Comparison of ENCODE assay signal across 23 mouse cellular contexts in genomic region chr3:79561784-79562715, GRCm38 (mm10). TPM values are rescaled to one million over a fixed set of nuclear protein-coding genes. Genes with fewer than 3 reads are reported as not detected.
A peak's percentile ranks its signal among the peaks of the same experiment; 100 is the strongest.
DNase-seq lines count a peak whose midpoint lies in the region; ATAC-seq and TF ChIP-seq lines count a peak whose summit lies in the region.
"Had no signal": no experiment of that assay in that cellular context is flagged by ENCODE, and none has a peak within 500 bp of the region (broad histone marks: within the 10 kb centered on the region; RNA-seq: fewer than 3 reads in every experiment).

No protein-coding gene starts in this region.

- H3K4me3 ChIP-seq in MEL (ENCODE audit: control insufficient read depth in 1 of 2, insufficient read depth in 1 of 2, low read depth in 2 of 2, low read length in 2 of 2): no peak overlapping the region
- H3K4me3 ChIP-seq in layer of hippocampus, adult 2 months: no peak overlapping the region
- no peak overlapping the region for H3K4me3 ChIP-seq in kidney, embryonic 16.5 days (ENCODE audit: low read length)
- H3K4me3 ChIP-seq: forebrain, embryonic 13.5 days; hindbrain, embryonic 10.5 days; kidney, embryonic 15.5 days; limb, embryonic 10.5 days; myocyte had no signal

- peak; percentile 59 for ATAC-seq in megakaryocyte progenitor cell, adult 5-6 weeks (replicated peaks; ENCODE audit: poor library complexity)
- ATAC-seq in kidney, embryonic 16.5 days (ENCODE audit: low FRiP score, low TSS enrichment): no peak
- ATAC-seq: forebrain, embryonic 13.5 days had no signal

- no peaks in the 10 kb centered on the region for H3K9me3 ChIP-seq in MEL (replicated peaks; ENCODE audit: insufficient read depth, low read length)
- no peaks in the 10 kb centered on the region for H3K9me3 ChIP-seq in kidney, embryonic 16.5 days (ENCODE audit: low read length)
- H3K9me3 ChIP-seq: forebrain, embryonic 13.5 days; hindbrain, embryonic 10.5 days; kidney, embryonic 15.5 days; limb, embryonic 10.5 days had no signal

- H3K36me3 ChIP-seq in MEL (ENCODE audit: control insufficient read depth in 1 of 2, insufficient read depth in 2 of 2, low read length in 2 of 2): peaks cover 0 to 14% of the 10 kb centered on the region in 2 experiments; a peak in 3 of 4 replicates
- no peaks in the 10 kb centered on the region for H3K36me3 ChIP-seq in kidney, embryonic 16.5 days (ENCODE audit: insufficient read depth, low read length)
- H3K36me3 ChIP-seq: hindbrain, embryonic 10.5 days; kidney, embryonic 15.5 days had no signal

- TF ChIP-seq RAD21 in MEL (IDR thresholded peaks at IDR 0.05; ENCODE audit: low read depth, low read length): no peak

- WGBS in kidney, embryonic 16.5 days: 83% methylated on average over 10 of the region's 10 CpGs

- TF ChIP-seq CTCF in MEL (IDR thresholded peaks at IDR 0.05 in 2 of 3, conservative IDR thresholded peaks at IDR 0.05 in 1 of 3; ENCODE audit: control insufficient read depth in 1 of 3, insufficient read depth in 1 of 3, low read depth in 2 of 3, low read length in 3 of 3, poor library complexity in 1 of 3, severe bottlenecking in 1 of 3): no peak
- no peak for TF ChIP-seq CTCF in layer of hippocampus, adult 2 months (conservative IDR thresholded peaks at IDR 0.05)

- H3K9ac ChIP-seq in MEL (ENCODE audit: control insufficient read depth, low read depth, low read length, poor library complexity, severe bottlenecking): no peak overlapping the region
- no peak overlapping the region for H3K9ac ChIP-seq in kidney, embryonic 16.5 days (replicated peaks; ENCODE audit: low read length)
- H3K9ac ChIP-seq: forebrain, embryonic 13.5 days; kidney, embryonic 15.5 days; lung, embryonic 14.5 days had no signal

- no peak overlapping the region for H3K4me2 ChIP-seq in kidney, embryonic 16.5 days (replicated peaks; ENCODE audit: low read depth, low read length)
- H3K4me2 ChIP-seq: forebrain, embryonic 13.5 days; kidney, embryonic 15.5 days; liver, embryonic 11.5 days; lung, embryonic 14.5 days had no signal

- peaks cover 31% of the 10 kb centered on the region for H3K79me2 ChIP-seq in MEL (ENCODE audit: control insufficient read depth, insufficient read depth, low read length, poor library complexity)

- no peak overlapping the region for H3K27ac ChIP-seq in MEL (ENCODE audit: control insufficient read depth, low read depth, low read length)
- no peak overlapping the region for H3K27ac ChIP-seq in layer of hippocampus, adult 2 months
- H3K27ac ChIP-seq in kidney, embryonic 16.5 days (ENCODE audit: low read length): no peak overlapping the region
- H3K27ac ChIP-seq: forebrain, embryonic 13.5 days; hindbrain, embryonic 10.5 days; kidney, embryonic 15.5 days; limb, embryonic 10.5 days had no signal

- peak; percentile 2 for DNase-seq in embryo, embryonic 10 days (ENCODE audit: low spot score)
- no peak for DNase-seq in embryo, embryonic 11 days
- peak; percentile 38 for DNase-seq in kidney, adult 9 months
- no peak for DNase-seq in kidney, postnatal 10 days
- peak; percentile 57 for DNase-seq in MEL (ENCODE audit: low read depth, low spot score)
- DNase-seq in layer of hippocampus, adult 2 months (ENCODE audit: low spot score in 2 of 2): no peak
- DNase-seq: adrenal gland, adult 2 months; cerebellum, adult 11 months; cerebellum, postnatal 36 days; gastrocnemius, postnatal 25 days; lung, embryonic 14.5 days; lung, postnatal 4 days; midbrain, embryonic 14.5 days; right cerebral cortex, postnatal 14 days; thymus, postnatal 36 days had no signal

- no peak for TF ChIP-seq POLR2A in MEL (IDR thresholded peaks at IDR 0.05; ENCODE audit: control insufficient read depth in 1 of 2, insufficient read depth in 1 of 2, low read depth in 1 of 2, low read length in 2 of 2, poor library complexity in 1 of 2)

- TF ChIP-seq EP300 in MEL (IDR thresholded peaks at IDR 0.05; ENCODE audit: low read depth in 1 of 2, low read length in 2 of 2): no peak

- peaks cover 7 to 22% of the 10 kb centered on the region in 2 experiments for H3K4me1 ChIP-seq in MEL (ENCODE audit: control insufficient read depth in 1 of 2, insufficient read depth in 2 of 2, low read length in 2 of 2)
- H3K4me1 ChIP-seq in kidney, embryonic 16.5 days (ENCODE audit: insufficient read depth, low read length): peaks cover 24% of the 10 kb centered on the region

- H3K27me3 ChIP-seq in MEL (ENCODE audit: control insufficient read depth in 1 of 2, insufficient read depth in 2 of 2, low read length in 2 of 2): no peaks in the 10 kb centered on the region
- H3K27me3 ChIP-seq in kidney, embryonic 16.5 days (ENCODE audit: insufficient read depth, low read length): no peaks in the 10 kb centered on the region
- H3K27me3 ChIP-seq: forebrain, embryonic 13.5 days; kidney, embryonic 15.5 days had no signal

TF ChIP-seq in MEL, 35 proteins besides CTCF, POLR2A, EP300 and RAD21:
- TF ChIP-seq POLR2AphosphoS5 (IDR thresholded peaks at IDR 0.05; ENCODE audit: borderline replicate concordance, low read depth, low read length): no peak
- 0 out of 2 replicates have a peak, but pooled peaks have one; percentile 40 for TF ChIP-seq MYC (IDR thresholded peaks at IDR 0.05; ENCODE audit: low read depth, low read length)
- no peak for TF ChIP-seq MYB (IDR thresholded peaks at IDR 0.05; ENCODE audit: low read depth, low read length)

RNA-seq across cellular contexts. Expression of gene Fnip2, which starts 5.5 kb away (rescaled TPM):
- 9.6 and 11.0 TPM in 2 replicates for total RNA-seq in MEL (2012; rRNA removed)
- 10 to 100 TPM; 10.4 to 65.8 TPM for polyA plus RNA-seq in MEL (2012; ENCODE audit: insufficient read depth in 1 of 2, insufficient read length in 2 of 2, low read depth in 1 of 2, low replicate concordance in 2 of 2, missing spikeins in 1 of 2)
- total RNA-seq in megakaryocyte progenitor cell, adult 5-6 weeks (2015): 8.0 and 11.2 TPM in 2 replicates
- total RNA-seq in megakaryocyte progenitor cell, adult 5-6 weeks (2017): 7.1 and 7.8 TPM in 2 replicates
- total RNA-seq in layer of hippocampus, adult 2 months (2021): 10 to 100 TPM; 22.2 to 26.9 TPM
- polyA plus RNA-seq in kidney, embryonic 16.5 days (2015; fragmentation: Nextera tagmentation; extraction: Ambion mirVana): 3.2 and 3.8 TPM in 2 replicates

RNA-seq across cellular contexts. Expression of gene Ppid, which starts 29.1 kb away (rescaled TPM):
- 251 and 254 TPM in 2 replicates for total RNA-seq in MEL (2012; rRNA removed)
- polyA plus RNA-seq in MEL (2012; ENCODE audit: insufficient read depth in 1 of 2, insufficient read length in 2 of 2, low read depth in 1 of 2, low replicate concordance in 2 of 2, missing spikeins in 1 of 2): 100 to 1,000 TPM in 1 of 2 experiments, not detected in 1; 203 TPM
- total RNA-seq in megakaryocyte progenitor cell, adult 5-6 weeks (2015): 216 and 234 TPM in 2 replicates
- total RNA-seq in megakaryocyte progenitor cell, adult 5-6 weeks (2017): 271 and 360 TPM in 2 replicates
- 10 to 100 TPM; 77.8 to 85.7 TPM for total RNA-seq in layer of hippocampus, adult 2 months (2021)
- 160 and 165 TPM in 2 replicates for polyA plus RNA-seq in kidney, embryonic 16.5 days (2015; fragmentation: Nextera tagmentation; extraction: Ambion mirVana)

Comparison
In these comparisons a context has a peak if more than half of its experiments do, and no peak if none do; other contexts are left out.
1. DNase-seq: peak in embryo, embryonic 10 days (single experiment), kidney, adult 9 months (single experiment) and MEL (single experiment); none in embryo, embryonic 11 days (single experiment), kidney, postnatal 10 days (single experiment) and layer of hippocampus, adult 2 months (0 of 2).